Mouse (Mus musculus) thymus, adult 2 months (tissue): ENCODE results near the gene Aurka.

Experiments
- CTCF ChIP-seq: fragments of 200-500 bp; IDR thresholded peaks from 2 replicates; pipeline ENCODE4 v1.5.1; 2012; ENCODE audit warnings: mild to moderate bottlenecking, control low read depth, low read length, moderate library complexity, borderline replicate concordance; ENCODE audit not compliant: control insufficient read depth, poor library complexity, insufficient read depth; ENCODE audit errors: extremely low read depth
- POLR2A ChIP-seq: fragments of 200-500 bp; IDR thresholded peaks from 2 replicates; pipeline ENCODE4 v1.6.1; 2012; ENCODE audit warnings: mild to moderate bottlenecking, low read length, control low read depth, moderate library complexity; ENCODE audit not compliant: control insufficient read depth, poor library complexity, insufficient read depth; ENCODE audit errors: extremely low read depth

DNA sequence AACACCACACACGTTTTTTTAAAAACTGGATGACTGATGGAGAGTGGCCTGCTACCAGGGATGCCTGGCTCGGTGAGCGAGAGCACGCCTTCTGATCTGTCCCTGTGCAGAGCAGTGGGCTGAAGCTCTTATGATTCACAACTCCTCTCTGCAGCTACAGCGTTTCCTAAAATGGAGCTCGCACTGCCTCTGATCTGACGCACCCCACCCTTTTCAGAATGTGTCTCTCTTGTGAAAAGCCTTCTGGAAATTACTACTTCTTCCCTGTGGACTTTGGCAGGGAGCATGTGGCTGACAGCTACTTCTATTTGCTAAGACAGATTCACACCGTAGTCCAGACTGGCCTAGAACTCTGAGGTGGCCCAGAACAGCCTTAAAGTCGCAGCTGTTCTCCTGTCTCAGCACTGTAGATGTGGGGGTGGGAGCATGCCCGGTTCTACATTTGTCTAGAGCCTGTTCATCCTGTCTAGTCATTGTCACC, 21.7 kb upstream of the Aurka start:
- TF ChIP-seq CTCF (no peak), POLR2A (no peak)
